Mouse (Mus musculus) hindbrain, embryonic 10.5 days (tissue): Measurements from ENCODE around the gene Ppp3ca. TPM values are rescaled to one million over a fixed set of nuclear protein-coding genes. Genes with fewer than 3 reads are reported as not detected.

ENCODE experiments used
- DNase-seq: peaks from one replicate; pipeline ENCODE4 v3.0.0-alpha.2; 2017; ENCODE audit warnings: low spot score
- H3K27ac ChIP-seq: fragments of 300-500 bp; sonication (generic); 2 replicates; pipeline ENCODE4 v1.5.1; 2016; ENCODE audit warnings: mild to moderate bottlenecking, moderate library complexity
- H3K27me3 ChIP-seq: fragments of 300-500 bp; sonication (generic); 2 replicates; pipeline ENCODE4 v1.6.1; 2016; ENCODE audit warnings: mild to moderate bottlenecking; ENCODE audit not compliant: poor library complexity, insufficient read depth, severe bottlenecking
- H3K36me3 ChIP-seq: fragments of 300-500 bp; sonication (generic); 2 replicates; pipeline ENCODE4 v1.6.1; 2016; ENCODE audit warnings: mild to moderate bottlenecking, moderate library complexity
- H3K4me1 ChIP-seq: fragments of 300-500 bp; sonication (generic); replicated peaks from 2 replicates; pipeline ENCODE4 v1.6.1; 2016; ENCODE audit warnings: mild to moderate bottlenecking
- H3K4me3 ChIP-seq: fragments of 300-500 bp; sonication (generic); 2 replicates; pipeline ENCODE4 v1.5.1; 2016; ENCODE audit warnings: mild to moderate bottlenecking, moderate library complexity
- H3K9me3 ChIP-seq: fragments of 300-500 bp; sonication (generic); 2 replicates; pipeline ENCODE4 v1.6.1; 2016; ENCODE audit warnings: mild to moderate bottlenecking, moderate library complexity
- WGBS: fragments of 180-500 bp; shearing (Covaris S2); methylation state at CpG from one replicate; pipeline ENCODE4 v1.1.7; 2016; 5-methylcytosine and 5-hydroxymethylcytosine counted together
- polyA plus RNA-seq: library from polyadenylated mRNA; unstranded; fragments of >200 nt; fragmentation: Nextera tagmentation; extraction: Ambion mirVana; gene quantifications from 2 replicates; pipeline ENCODE4 v1.2.1, GENCODE M21; 2016

Ppp3ca gene
- polyA plus RNA-seq, 1 experiment from 2014 or later, result 44.0 TPM

- Histone ChIP-seq H3K4me3 (no peak overlapping the region), H3K9me3 (no peaks in the 10 kb centered on the region), H3K4me1 (peaks cover 12% of the 10 kb centered on the region; the same call in 1 of the 2 replicates), H3K36me3 (no peaks in the 10 kb centered on the region), H3K27me3 (no peaks in the 10 kb centered on the region), H3K27ac (no peak overlapping the region)
- DNase-seq, result no peak
- 70% methylated on average over 4 of the region's 4 CpGs for WGBS
Measured at GRCm38 (mm10) chr3:136790261-136790871, 120.4 kb downstream of the Ppp3ca start.

GRCm38 (mm10) chr3:136791404-136791803 lies 121.5 kb downstream of the Ppp3ca start:
- Histone ChIP-seq H3K27ac (no peak overlapping the region), H3K9me3 (no peaks in the 10 kb centered on the region), H3K4me3 (no peak overlapping the region), H3K4me1 (peaks cover 12% of the 10 kb centered on the region; the same call in 1 of the 2 replicates), H3K36me3 (no peaks in the 10 kb centered on the region), H3K27me3 (no peaks in the 10 kb centered on the region)
- 85% methylated on average over 5 of the region's 5 CpGs for WGBS
- no peak for DNase-seq

GRCm38 (mm10) chr3:136791946-136792345 lies 122.0 kb downstream of the Ppp3ca start:
- DNase-seq, result no peak
- H3K4me1 ChIP-seq, result peaks cover 12% of the 10 kb centered on the region; the same call in 1 of the 2 replicates
- WGBS, result 89% methylated on average over 2 of the region's 2 CpGs
- no peak overlapping the region for H3K27ac ChIP-seq
- no peaks in the 10 kb centered on the region for H3K27me3 ChIP-seq
- no peaks in the 10 kb centered on the region for H3K36me3 ChIP-seq
- no peak overlapping the region for H3K4me3 ChIP-seq
- no peaks in the 10 kb centered on the region for H3K9me3 ChIP-seq

- no peak overlapping the region for H3K4me3 ChIP-seq
Measured at GRCm38 (mm10) chr3:136793411-136793810, 123.5 kb downstream of the Ppp3ca start.

GRCm38 (mm10) chr3:136794426-136795217 lies 124.7 kb downstream of the Ppp3ca start:
- Histone ChIP-seq H3K4me1 (peaks cover 12% of the 10 kb centered on the region; the same call in 1 of the 2 replicates), H3K27me3 (no peaks in the 10 kb centered on the region), H3K9me3 (no peaks in the 10 kb centered on the region), H3K36me3 (no peaks in the 10 kb centered on the region), H3K4me3 (no peak overlapping the region), H3K27ac (no peak overlapping the region)
- 83% methylated on average over 7 of the region's 7 CpGs for WGBS
- no peak for DNase-seq

More at GRCm38 (mm10) chr3:136793411-136793810, 123.5 kb downstream of the Ppp3ca start:
- 97% methylated on average over 2 of the region's 2 CpGs for WGBS
- Histone ChIP-seq H3K4me1 (peaks cover 12% of the 10 kb centered on the region; the same call in 1 of the 2 replicates), H3K36me3 (no peaks in the 10 kb centered on the region), H3K27me3 (no peaks in the 10 kb centered on the region), H3K9me3 (no peaks in the 10 kb centered on the region), H3K27ac (no peak overlapping the region)
- no peak for DNase-seq

DNA sequence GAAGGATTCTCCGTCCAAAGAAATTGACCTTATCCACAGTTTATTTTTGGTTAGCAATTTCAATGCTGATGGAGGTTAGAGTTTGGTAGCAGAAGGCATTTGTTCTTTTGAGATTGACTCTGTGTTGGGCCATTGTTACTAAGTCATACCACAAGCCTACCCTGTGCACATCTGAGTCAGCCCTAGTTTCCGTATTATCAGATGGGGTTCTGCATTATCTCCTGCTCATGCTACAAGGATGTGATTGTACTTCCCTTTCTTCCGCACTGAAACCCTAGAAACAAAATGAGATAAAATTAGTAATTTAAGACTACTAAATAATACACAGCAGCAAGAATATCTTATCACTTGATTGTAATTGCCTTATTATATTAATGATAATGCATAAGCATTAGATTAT lies 129.0 kb downstream of the Ppp3ca start:
- no peaks in the 10 kb centered on the region for H3K9me3 ChIP-seq
- 93% methylated on average over 3 of the region's 3 CpGs for WGBS
- H3K4me1 ChIP-seq, result 0 out of 2 replicates have a peak, but pooled peaks cover 4% of the 10 kb centered on the region
- no peaks in the 10 kb centered on the region for H3K36me3 ChIP-seq
- H3K4me3 ChIP-seq, result no peak overlapping the region
- no peak overlapping the region for H3K27ac ChIP-seq
- no peaks in the 10 kb centered on the region for H3K27me3 ChIP-seq
- no peak for DNase-seq

DNA sequence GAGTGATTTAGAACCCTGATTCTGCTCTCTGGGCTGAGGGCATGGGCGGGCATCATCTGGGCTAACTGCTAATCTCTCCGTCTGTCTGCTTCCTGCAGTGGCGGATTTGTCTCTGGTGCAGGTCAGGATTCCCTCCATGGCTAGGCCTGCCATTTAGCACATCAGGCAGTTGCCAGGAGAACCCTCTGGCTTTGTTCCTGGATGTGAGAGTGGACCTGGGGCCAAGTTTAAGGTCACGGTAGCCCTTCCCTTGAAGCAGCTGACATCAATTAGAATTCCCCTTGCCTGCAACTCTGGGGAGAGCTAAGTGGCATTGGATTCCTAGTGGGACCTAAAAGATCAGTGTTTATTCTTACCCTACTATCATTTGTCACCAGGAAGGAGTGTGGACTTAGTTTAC lies 132.7 kb downstream of the Ppp3ca start:
- Histone ChIP-seq H3K4me3 (no peak overlapping the region), H3K27me3 (no peaks in the 10 kb centered on the region), H3K9me3 (no peaks in the 10 kb centered on the region), H3K36me3 (no peaks in the 10 kb centered on the region), H3K27ac (no peak overlapping the region), H3K4me1 (0 out of 2 replicates have a peak, but pooled peaks cover 4% of the 10 kb centered on the region)
- DNase-seq, result peak; percentile 6
- whole genome bisulfite sequencing, result 74% methylated on average over 4 of the region's 4 CpGs

- Histone ChIP-seq H3K4me3 (no peak overlapping the region), H3K9me3 (no peaks in the 10 kb centered on the region), H3K27ac (no peak overlapping the region), H3K4me1 (0 out of 2 replicates have a peak, but pooled peaks cover 4% of the 10 kb centered on the region), H3K27me3 (no peaks in the 10 kb centered on the region), H3K36me3 (no peaks in the 10 kb centered on the region)
- no peak for DNase-seq
- 91% methylated on average over 4 of the region's 4 CpGs for WGBS
Measured at GRCm38 (mm10) chr3:136805897-136806296, 136.0 kb downstream of the Ppp3ca start.

DNA sequence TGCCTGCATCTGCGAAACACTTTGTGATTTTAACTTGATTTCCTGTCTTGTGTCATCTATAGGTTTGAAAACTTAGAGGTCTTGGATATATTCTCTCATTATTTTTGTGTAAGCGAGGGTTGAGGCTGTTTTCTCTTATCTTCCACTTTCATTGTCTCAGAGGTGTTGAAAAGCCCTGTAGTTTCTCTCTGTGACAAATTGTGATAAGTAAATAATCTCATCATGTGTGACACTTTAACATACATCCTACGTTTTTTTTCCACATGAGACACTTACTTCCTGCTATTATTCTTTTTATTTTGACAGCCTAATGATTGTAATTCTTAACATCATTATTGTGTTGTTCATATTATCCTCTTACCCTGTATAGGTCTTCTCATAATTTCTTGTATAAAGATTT lies 140.3 kb downstream of the Ppp3ca start:
- no peak overlapping the region for H3K4me3 ChIP-seq
- H3K9me3 ChIP-seq, result no peaks in the 10 kb centered on the region
- no peaks in the 10 kb centered on the region for H3K27me3 ChIP-seq
- no peak overlapping the region for H3K27ac ChIP-seq
- no peaks in the 10 kb centered on the region for H3K36me3 ChIP-seq
- 79% methylated on average over 3 of the region's 3 CpGs for WGBS
- H3K4me1 ChIP-seq, result no peaks in the 10 kb centered on the region
- DNase-seq, result no peak

- Histone ChIP-seq H3K4me3 (no peak overlapping the region), H3K36me3 (no peaks in the 10 kb centered on the region), H3K9me3 (no peaks in the 10 kb centered on the region), H3K27ac (no peak overlapping the region), H3K27me3 (no peaks in the 10 kb centered on the region), H3K4me1 (peaks cover 8% of the 10 kb centered on the region; the same call in 1 of the 2 replicates)
- DNase-seq, result no peak
- 82% methylated on average over 6 of the region's 6 CpGs for WGBS
Measured at GRCm38 (mm10) chr3:136812162-136812561, 142.2 kb downstream of the Ppp3ca start.

- Histone ChIP-seq H3K36me3 (no peaks in the 10 kb centered on the region), H3K9me3 (no peaks in the 10 kb centered on the region), H3K27me3 (no peaks in the 10 kb centered on the region), H3K4me1 (peaks cover 8% of the 10 kb centered on the region; the same call in 1 of the 2 replicates), H3K4me3 (no peak overlapping the region), H3K27ac (no peak overlapping the region)
- 83% methylated on average over 2 of the region's 2 CpGs for WGBS
- DNase-seq, result no peak
Measured at GRCm38 (mm10) chr3:136812791-136813190, 142.9 kb downstream of the Ppp3ca start.

- WGBS, result 79% methylated on average over 2 of the region's 2 CpGs
- Histone ChIP-seq H3K9me3 (no peaks in the 10 kb centered on the region), H3K27me3 (no peaks in the 10 kb centered on the region), H3K36me3 (no peaks in the 10 kb centered on the region), H3K4me1 (peaks cover 8% of the 10 kb centered on the region; the same call in 1 of the 2 replicates), H3K4me3 (no peak overlapping the region), H3K27ac (no peak overlapping the region)
- no peak for DNase-seq
Measured at GRCm38 (mm10) chr3:136813886-136814285, 144.0 kb downstream of the Ppp3ca start.

DNA sequence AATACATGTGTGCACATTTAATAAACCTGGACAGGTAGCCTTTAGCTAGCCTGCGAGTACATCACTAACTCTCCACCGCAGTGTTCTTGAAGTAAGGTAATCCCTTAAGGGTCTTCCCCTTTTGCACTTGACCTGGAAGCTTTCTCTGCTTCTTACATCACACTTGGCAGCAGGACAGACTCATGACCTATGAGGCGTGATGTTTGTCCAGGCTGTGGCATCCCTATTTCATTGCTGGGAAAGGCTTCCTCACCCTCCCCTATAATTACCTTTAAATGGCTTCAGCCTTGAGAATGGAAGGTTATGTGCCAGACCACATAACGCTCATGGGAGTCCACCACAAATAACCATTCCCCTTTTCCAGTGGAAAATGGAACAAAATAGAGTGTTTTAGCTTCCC lies 145.0 kb downstream of the Ppp3ca start:
- 94% methylated on average over 4 of the region's 4 CpGs for WGBS
- DNase-seq, result no peak
- no peaks in the 10 kb centered on the region for H3K9me3 ChIP-seq
- no peak overlapping the region for H3K4me3 ChIP-seq
- no peaks in the 10 kb centered on the region for H3K27me3 ChIP-seq
- peaks cover 8% of the 10 kb centered on the region; the same call in 1 of the 2 replicates for H3K4me1 ChIP-seq
- no peak overlapping the region for H3K27ac ChIP-seq
- H3K36me3 ChIP-seq, result no peaks in the 10 kb centered on the region
